Mouse (Mus musculus): ENCODE data around the gene Arhgef3.
A peak's percentile ranks its signal among the peaks of the same experiment; 100 is the strongest.

Arhgef3 gene

GRCm38 (mm10) chr14:27328952-27329351, 214.3 kb downstream of the Arhgef3 start:
- no peak for DNase-seq

GRCm38 (mm10) chr14:27331490-27332035, 216.9 kb downstream of the Arhgef3 start:
- no peak for DNase-seq

- no peak for DNase-seq
Observed at GRCm38 (mm10) chr14:27332359-27332987, 217.8 kb downstream of the Arhgef3 start.

DNA sequence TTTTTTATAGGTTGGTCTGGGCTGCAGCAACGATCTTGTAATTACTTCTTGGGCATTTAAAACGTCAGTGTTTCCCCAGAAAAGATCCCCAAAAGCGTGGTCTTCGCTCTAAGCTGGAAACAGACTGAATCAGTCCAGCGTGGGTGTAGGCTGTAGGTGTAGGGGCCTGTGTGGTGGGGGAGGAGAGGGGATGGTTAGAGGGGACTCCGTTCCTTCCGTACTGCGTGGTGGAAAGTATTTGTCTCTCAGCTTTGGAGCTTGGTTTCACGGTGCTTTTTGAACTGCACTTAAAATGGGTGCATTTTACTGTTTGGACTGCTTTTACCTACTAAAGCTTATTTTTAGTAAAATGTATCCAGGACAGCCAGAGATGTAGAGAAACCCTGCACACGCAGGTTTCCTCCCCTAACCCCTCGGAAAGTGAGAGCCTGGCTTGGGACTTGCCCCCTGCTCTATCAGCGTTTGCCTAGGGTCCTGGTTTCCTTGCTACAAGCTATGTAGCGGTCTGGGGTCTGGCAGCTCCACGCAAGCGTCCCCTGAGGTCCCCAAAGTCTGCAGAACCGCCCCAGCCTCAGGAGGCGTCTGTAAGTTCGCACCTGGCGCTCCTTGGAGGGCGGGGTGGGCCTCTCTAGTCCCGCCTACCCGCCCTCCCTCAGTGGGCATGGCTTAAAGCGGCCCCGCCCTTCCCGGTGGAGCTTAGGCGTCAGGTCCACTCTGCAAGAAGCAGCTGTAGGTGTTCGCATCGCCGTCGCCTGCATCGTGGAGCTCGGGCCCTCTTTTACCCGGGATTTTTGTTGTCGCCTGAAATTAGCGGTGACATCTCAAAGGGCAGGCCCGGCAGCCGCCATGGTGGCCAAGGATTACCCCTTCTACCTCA, 220.9 kb downstream of the Arhgef3 start:
- peak; percentile 90 to 95 for DNase-seq

GRCm38 (mm10) chr14:27336208-27337114, 221.8 kb downstream of the Arhgef3 start:
- peak in 1 of 2 experiments; percentile 37 for DNase-seq

GRCm38 (mm10) chr14:27337156-27337555, 222.5 kb downstream of the Arhgef3 start:
- no peak for DNase-seq

DNA sequence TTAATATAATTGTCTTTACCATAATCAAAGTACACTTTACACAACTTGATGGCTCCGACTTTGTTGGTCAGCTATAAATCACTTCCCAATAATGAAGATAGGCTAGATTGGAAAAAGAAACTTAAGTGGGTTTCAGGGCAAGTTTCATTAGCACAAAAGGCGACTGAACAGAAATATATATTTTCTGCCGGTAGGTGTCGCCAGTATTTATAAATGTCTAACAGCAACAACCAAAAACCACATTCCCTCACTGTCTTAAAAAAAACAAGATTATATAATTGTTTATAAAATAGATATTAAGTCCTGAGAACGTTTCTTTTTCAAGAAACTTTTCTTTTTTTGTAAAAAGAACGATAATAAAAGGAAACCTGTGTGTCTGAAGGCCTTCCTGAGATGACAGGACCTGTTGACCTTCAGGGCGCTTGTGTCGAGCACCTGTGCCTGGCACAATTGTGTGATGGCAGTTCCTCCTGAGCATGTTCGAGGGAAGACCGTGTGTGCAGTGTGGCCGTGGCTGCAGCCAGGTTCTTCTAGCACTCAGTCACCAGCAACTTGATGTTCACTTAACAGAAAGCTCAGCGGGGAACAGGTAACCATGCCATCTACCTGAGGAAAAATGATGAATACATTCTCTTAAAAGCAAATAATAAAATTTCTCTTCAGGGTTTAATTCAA, 223.5 kb downstream of the Arhgef3 start:
- no peak for DNase-seq

DNA sequence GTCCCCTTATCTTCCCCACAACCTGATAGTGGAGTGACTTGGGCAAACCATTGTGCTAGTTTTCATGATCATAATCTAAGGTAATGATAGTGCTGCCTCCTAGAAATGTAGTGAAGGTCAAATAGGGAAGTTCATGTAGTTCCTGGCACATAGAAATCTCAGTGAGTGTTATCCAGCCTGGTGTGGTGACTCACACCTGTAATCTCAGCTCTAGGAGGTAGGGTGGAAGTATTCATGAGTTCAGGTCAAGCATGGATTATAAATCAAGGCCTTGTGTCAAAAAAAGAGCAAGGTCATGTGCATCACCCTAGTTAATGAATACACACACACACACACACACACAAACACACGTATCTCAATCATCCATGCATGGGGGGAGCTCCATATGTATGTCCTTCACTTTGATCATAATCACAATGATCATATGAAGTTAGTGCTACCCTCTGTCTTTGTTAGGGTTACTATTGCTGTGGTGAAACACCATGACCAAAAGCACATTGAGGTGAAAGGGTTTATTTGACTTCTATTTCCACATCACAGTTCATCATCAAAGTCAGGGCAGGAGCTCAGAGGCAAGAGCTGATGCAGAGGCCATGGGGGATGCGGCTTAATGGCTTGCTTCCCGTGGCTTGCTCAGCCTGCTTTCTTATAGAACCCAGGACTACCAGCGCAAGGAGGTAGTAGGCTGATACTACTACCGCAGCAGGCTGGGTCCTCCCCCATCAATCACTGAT, 226.2 kb downstream of the Arhgef3 start:
- no peak for DNase-seq

- DNase-seq = no peak
Observed at GRCm38 (mm10) chr14:27341486-27341885, 226.8 kb downstream of the Arhgef3 start.

DNA sequence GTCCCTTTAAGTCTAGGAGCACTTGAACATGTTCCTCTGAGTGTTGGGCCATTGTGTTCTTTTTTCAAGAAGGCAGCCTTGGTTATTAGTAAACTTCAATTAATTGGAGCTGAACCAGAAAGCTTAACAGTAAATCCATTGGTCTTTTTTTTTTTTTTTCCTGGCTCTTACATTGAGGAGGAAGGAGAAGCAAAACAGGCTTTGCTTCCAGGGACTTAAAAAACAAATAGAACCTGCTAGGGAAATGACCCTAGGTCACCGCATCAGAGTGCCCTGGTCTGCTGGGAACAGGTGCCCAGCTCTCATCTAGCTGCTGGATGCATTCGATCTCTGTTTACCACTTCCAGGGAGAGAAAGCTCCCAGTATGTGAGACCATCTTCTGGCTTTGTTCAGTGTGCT, 227.8 kb downstream of the Arhgef3 start:
- DNase-seq = no peak

GRCm38 (mm10) chr14:27344250-27344990, 229.7 kb downstream of the Arhgef3 start:
- DNase-seq = no peak

DNA sequence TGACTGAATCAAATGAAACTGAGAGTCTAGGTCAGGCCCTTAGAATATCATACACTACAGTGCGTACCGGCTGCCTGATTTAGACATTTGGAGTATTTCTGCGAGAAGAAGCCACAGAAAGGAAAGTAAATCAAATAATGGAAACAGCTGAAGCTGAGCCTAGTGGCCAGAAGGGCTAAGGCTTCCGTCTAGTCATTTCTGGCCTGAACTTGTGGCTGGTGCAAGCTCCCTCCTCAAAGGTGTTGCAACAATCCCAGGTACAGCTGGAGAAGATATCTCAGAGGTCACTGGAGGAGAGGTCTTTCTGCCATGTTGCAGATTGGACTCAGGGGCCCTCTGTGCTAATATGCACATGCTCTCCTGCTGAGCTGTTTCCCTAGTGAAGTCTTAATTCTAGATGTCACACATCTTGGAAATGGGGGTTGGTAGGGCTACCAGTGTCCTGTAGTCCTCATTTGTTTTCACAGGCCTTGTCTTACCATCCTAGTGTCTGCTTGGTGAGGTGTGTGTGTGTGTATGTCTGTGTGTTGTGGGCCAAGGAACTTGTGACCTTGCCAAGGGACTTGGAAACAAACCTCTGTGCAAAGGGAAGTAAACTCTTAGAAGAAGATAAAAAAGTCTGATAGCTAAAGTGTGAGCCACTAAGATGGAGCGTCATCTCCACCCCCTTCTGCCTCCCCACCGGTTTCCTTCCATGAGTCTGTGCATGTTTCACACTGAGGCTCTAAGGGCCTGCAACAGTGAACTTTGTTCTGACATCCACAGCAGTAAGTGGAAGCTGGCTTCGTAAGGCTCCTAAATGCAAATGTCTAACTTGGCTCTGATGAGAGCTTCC, 230.6 kb downstream of the Arhgef3 start:
- DNase-seq = no peak

DNA sequence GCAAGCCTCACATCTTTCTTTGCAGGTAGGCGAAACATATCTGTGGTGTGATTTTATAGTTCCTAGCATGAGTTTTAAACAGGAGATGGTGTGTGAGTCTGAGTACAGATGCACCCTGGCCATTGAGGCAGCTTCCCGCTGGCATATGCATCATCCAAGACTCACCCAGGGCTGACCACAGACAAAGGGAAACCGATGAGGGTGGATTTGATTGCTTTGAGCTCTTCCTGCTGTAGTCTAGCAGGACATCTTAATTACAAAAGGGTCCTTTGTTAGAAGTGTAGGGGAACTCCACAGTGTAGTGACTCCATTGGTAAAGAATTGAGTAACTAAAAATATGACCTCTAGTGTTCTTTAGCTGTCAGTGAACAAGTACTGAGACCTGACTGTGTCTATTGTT, 232.5 kb downstream of the Arhgef3 start:
- DNase-seq = no peak

DNA sequence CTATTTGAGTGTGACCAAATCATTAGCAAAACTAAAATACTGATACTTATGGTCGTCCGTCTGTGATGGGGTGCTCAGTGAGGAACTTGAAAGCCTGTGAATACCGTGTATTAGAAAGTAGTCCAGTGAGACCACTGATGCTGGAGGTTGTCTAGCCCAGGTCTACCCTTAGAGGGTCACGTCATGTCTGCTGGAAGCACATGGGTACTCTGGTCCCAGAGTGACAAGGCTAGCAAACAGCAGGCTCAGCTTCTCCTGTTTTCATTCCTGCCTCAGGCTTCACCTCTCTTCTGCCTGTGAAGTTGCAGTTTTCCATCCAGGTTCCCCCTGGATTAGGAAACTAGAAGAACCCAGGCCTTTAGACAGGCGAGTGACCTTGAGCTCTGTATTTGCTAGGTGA, 233.0 kb downstream of the Arhgef3 start:
- no peak for DNase-seq

- no peak for DNase-seq
Observed at GRCm38 (mm10) chr14:27348088-27348487, 233.4 kb downstream of the Arhgef3 start.

DNA sequence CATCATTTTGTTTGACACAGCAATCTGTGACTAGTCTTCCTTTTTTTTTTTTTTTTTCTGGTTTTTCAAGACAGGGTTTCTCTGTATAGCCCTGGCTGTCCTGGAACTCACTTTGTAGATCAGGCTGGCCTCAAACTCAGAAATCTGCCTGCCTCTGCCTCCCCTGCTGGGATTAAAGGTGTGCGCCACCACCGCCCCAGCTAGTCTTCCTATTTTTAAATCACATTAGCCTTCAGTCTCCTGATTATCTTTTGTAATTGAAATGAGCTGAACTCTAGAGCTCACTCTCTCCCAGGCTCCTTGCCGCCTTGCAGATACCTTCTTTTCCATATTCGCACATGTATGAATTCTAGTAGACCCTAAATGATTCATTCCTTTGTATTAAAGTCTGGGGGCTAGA, 234.0 kb downstream of the Arhgef3 start:
- no peak for DNase-seq

GRCm38 (mm10) chr14:27349120-27349519, 234.4 kb downstream of the Arhgef3 start:
- no peak for DNase-seq

DNA sequence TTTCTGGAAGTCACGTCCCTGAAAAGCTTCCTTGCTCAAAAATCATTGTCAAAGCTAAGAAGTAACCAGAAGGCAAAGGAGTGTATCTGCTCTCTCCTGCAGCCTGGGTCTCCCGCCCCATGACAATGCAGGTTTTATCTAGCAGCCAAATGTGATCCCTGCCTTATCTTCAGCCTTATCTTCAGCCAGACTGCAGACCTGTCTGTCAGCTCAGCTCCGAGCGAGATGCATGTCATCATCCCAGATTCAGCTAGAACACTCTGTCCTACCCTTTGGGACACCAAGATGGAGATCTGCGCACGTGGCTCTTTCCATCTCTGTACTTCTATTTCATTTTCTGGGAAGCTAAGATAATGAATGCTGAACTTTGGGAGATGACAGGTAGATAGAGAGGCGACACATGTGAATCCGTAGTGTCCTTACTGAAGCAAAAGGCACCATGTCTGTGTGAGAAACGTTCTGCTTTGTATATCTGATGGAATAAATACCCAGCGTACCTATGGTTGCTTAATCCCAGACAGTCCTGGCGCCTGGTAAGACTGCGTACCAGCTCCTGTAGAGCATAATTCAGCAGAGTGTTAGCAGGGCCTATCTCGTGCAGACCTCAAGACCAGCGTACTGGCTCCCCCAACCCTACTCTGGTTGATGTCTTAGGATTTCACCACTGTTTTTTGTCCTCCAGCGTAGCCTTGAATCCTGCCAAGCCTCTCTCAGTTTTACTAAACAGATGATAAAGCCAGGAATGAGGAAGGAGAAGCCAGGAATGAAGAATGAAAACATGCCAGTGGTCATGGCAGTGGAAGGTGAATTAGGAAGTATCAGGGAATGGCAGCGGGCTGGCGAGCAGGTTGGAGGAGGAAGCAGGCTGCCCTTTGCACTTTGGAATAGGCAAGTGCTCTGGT, 235.4 kb downstream of the Arhgef3 start:
- no peak for DNase-seq

- DNase-seq = no peak
Observed at GRCm38 (mm10) chr14:27351051-27351475, 236.4 kb downstream of the Arhgef3 start.

Measured in spleen, adult 18-20 months (tissue).